Mouse (Mus musculus): ENCODE measurements at regions not wholly inside any gene's neighbourhood (a gene's known extent, or its start where the extent isn't known, plus 50 kb on each side); places are given as distances from the start of the nearest gene placed in this dataset.

DNA sequence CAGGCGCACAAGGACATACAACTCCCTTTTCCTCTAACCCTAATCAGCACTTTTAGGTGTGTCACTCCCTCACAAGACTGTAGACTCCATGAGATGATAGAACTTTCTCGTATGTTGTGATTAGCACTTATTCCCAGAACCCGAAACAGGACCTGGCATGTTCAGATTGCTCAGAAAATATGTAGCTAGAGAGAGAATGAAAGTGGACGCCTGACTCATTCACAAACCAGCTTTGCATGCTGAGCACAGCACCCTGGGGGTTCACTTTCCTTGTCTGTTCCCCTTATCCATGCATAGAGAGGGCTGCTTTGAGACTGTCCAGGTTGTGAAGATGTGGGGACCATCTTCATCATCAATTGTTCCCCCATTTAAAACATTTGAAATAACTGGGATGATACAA is 111.0 kb downstream of the Ankrd50 start:
- H3K9ac ChIP-seq: no peak overlapping the region
- DNase-seq (no peak), ATAC-seq (ENCODE audit: insufficient read depth) (no peak)
- H3K4me3 ChIP-seq (ENCODE audit: low read depth, low read length): no peak overlapping the region
- H3K9me3 ChIP-seq (ENCODE audit: low read depth, low read length): no peaks in the 10 kb centered on the region
- no peaks in the 10 kb centered on the region for H3K27me3 ChIP-seq (ENCODE audit: insufficient read depth, low read length)
- 86% methylated on average over 4 of the region's 4 CpGs for WGBS
- H3K4me2 ChIP-seq: no peak overlapping the region
- TF ChIP-seq CTCF (IDR thresholded peaks at IDR 0.05; ENCODE audit: low read depth): no peak
- no peaks in the 10 kb centered on the region for H3K36me3 ChIP-seq (ENCODE audit: insufficient read depth)
- no peak overlapping the region for H3K27ac ChIP-seq (ENCODE audit: low read depth)
- no peaks in the 10 kb centered on the region for H3K4me1 ChIP-seq (ENCODE audit: insufficient read depth)

DNA sequence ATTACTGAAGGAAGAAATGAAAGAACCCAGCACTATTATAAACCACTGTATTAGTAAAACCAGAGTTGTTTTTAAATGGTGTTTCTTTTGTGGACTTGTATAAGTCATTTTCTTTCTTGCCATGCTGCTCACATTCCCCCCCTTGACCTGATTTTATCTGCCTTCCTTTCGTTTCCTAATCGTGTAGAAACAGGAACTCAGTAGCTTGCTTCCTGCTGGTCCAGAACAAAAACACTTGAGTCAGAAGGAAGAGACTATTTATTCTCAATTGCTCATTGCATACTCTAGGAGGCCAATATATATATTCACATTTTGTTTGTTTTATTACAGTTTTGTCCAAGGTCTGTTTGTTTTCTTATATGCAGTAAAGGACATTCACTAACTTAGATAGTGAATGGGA is 112.9 kb downstream of the Ankrd50 start:
- no peak overlapping the region for H3K4me2 ChIP-seq
- no peaks in the 10 kb centered on the region for H3K4me1 ChIP-seq (ENCODE audit: insufficient read depth)
- no peaks in the 10 kb centered on the region for H3K27me3 ChIP-seq (ENCODE audit: insufficient read depth, low read length)
- TF ChIP-seq CTCF (IDR thresholded peaks at IDR 0.05; ENCODE audit: low read depth): no peak
- H3K36me3 ChIP-seq (ENCODE audit: insufficient read depth): no peaks in the 10 kb centered on the region
- WGBS: 16% methylated on average over 2 of the region's 2 CpGs
- DNase-seq: peak; percentile 39
- ATAC-seq (ENCODE audit: insufficient read depth): no peak
- H3K4me3 ChIP-seq (ENCODE audit: low read depth, low read length): no peak overlapping the region
- no peaks in the 10 kb centered on the region for H3K9me3 ChIP-seq (ENCODE audit: low read depth, low read length)
- no peak overlapping the region for H3K27ac ChIP-seq (ENCODE audit: low read depth)
- no peak overlapping the region for H3K9ac ChIP-seq

DNA sequence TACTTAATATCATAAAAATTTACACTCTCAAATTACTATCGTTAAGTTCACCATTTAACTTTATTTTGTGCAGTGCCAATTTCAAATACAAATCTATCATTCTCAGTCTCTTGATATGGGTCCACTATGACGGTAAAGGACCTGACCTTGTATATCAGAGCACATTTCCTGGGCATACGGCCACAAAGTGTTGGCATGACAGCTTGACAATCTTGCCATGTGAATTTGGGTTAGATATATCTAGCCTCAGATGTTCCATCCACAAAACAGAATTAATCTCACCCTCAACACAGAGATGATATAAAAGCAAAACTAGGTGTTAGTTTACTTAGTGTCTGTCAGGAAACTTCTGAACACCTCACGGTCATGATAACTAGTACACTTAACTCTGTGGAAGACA is 120.8 kb downstream of the Ankrd50 start:
- no peaks in the 10 kb centered on the region for H3K36me3 ChIP-seq (ENCODE audit: insufficient read depth)
- ATAC-seq (ENCODE audit: insufficient read depth): no peak
- 61% methylated on average over 4 of the region's 4 CpGs for WGBS
- no peak for TF ChIP-seq CTCF (IDR thresholded peaks at IDR 0.05; ENCODE audit: low read depth)
- no peak overlapping the region for H3K27ac ChIP-seq (ENCODE audit: low read depth)
- H3K4me2 ChIP-seq: no peak overlapping the region
- no peaks in the 10 kb centered on the region for H3K9me3 ChIP-seq (ENCODE audit: low read depth, low read length)
- 0 out of 2 replicates have a peak, but pooled peaks cover 3% of the 10 kb centered on the region for H3K4me1 ChIP-seq (ENCODE audit: insufficient read depth)
- no peak overlapping the region for H3K9ac ChIP-seq
- DNase-seq: no peak
- H3K27me3 ChIP-seq (ENCODE audit: insufficient read depth, low read length): no peaks in the 10 kb centered on the region
- H3K4me3 ChIP-seq (ENCODE audit: low read depth, low read length): no peak overlapping the region

DNA sequence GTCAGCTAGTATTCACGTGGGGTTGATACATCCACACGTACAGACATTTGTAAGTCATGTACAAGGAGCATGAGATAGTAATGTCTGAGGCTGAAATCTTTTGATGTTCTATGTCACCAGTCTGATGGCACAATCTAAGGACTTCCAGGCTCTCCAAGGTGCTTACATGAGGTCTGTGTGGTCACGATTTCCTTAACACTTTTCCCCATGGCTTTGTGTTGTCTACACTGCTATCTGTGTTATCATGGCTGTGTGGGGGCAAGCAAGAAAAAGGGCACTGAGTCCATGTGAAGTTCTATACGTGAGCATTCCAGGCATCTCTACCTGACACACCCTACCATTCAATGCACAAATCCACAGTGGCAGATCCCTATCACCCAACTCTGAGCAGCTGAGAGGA is 123.2 kb downstream of the Ankrd50 start:
- Histone ChIP-seq H3K4me1 (ENCODE audit: insufficient read depth) (peaks cover 7% of the 10 kb centered on the region), H3K4me3 (ENCODE audit: low read depth, low read length) (no peak overlapping the region), H3K4me2 (no peak overlapping the region), H3K9me3 (ENCODE audit: low read depth, low read length) (no peaks in the 10 kb centered on the region), H3K27ac (ENCODE audit: low read depth) (no peak overlapping the region), H3K9ac (no peak overlapping the region), H3K36me3 (ENCODE audit: insufficient read depth) (no peaks in the 10 kb centered on the region), H3K27me3 (ENCODE audit: insufficient read depth, low read length) (no peaks in the 10 kb centered on the region)
- DNase-seq: no peak
- 72% methylated on average over 4 of the region's 4 CpGs for WGBS
- no peak for ATAC-seq (ENCODE audit: insufficient read depth)
- TF ChIP-seq CTCF (IDR thresholded peaks at IDR 0.05; ENCODE audit: low read depth): no peak

DNA sequence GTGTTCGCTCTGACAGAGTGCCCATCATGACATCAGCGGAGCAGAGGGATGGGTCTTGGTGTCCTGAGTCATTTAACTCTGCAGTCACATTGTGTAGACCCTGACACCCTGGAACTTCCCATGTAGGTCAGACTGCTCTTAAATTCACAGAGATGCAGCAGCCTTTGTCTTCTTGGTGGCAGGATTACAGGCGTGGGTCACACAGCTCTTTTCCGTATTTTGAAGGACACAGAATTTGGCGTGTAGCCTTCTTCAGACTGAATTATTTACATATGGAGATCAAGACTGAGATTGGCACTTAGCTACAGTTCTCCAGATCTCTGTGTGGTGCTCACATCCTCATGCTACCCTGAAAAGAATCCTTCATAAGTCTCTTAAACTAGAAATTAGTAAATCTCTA is 123.7 kb downstream of the Ankrd50 start:
- DNase-seq (no peak), ATAC-seq (ENCODE audit: insufficient read depth) (no peak)
- Histone ChIP-seq H3K27ac (ENCODE audit: low read depth) (peak overlapping the region; percentile 27; the same call in 1 of the 2 replicates), H3K4me1 (ENCODE audit: insufficient read depth) (peaks cover 7% of the 10 kb centered on the region), H3K36me3 (ENCODE audit: insufficient read depth) (no peaks in the 10 kb centered on the region), H3K9me3 (ENCODE audit: low read depth, low read length) (no peaks in the 10 kb centered on the region), H3K9ac (no peak overlapping the region), H3K4me2 (no peak overlapping the region), H3K27me3 (ENCODE audit: insufficient read depth, low read length) (no peaks in the 10 kb centered on the region), H3K4me3 (ENCODE audit: low read depth, low read length) (no peak overlapping the region)
- 38% methylated on average over 5 of the region's 5 CpGs for WGBS
- no peak for TF ChIP-seq CTCF (IDR thresholded peaks at IDR 0.05; ENCODE audit: low read depth)

DNA sequence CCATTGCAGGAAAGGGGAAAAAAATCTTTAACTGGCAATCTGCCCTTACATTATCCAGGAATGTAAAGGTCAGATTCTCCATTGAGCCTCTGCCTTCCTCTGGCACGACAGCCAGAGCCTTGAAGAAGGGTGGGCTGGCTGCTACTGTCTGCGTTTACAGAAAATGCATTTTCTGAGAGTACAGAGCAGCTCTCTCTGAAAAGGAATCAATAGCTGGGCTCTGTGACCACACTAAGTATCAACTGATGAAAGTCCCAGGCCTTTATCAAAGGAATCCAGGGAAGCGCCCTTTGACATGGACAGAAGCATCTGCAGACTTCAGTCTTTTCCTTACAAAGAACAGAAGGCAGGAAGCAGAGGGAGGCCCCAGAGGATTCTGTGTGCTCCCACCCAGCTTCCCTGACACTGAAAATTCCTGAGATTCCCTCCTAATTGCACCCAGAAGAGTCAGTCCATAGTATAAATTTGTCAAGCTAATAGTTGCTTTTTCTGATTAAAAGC is 124.2 kb downstream of the Ankrd50 start:
- no peak overlapping the region for H3K4me3 ChIP-seq (ENCODE audit: low read depth, low read length)
- H3K9ac ChIP-seq: no peak overlapping the region
- no peak overlapping the region for H3K4me2 ChIP-seq
- no peaks in the 10 kb centered on the region for H3K9me3 ChIP-seq (ENCODE audit: low read depth, low read length)
- no peaks in the 10 kb centered on the region for H3K27me3 ChIP-seq (ENCODE audit: insufficient read depth, low read length)
- DNase-seq (peak; percentile 64), ATAC-seq (ENCODE audit: insufficient read depth) (no peak)
- peak overlapping the region; percentile 27; the same call in 1 of the 2 replicates for H3K27ac ChIP-seq (ENCODE audit: low read depth)
- 22% methylated on average over 3 of the region's 3 CpGs for WGBS
- TF ChIP-seq CTCF (IDR thresholded peaks at IDR 0.05; ENCODE audit: low read depth): no peak
- H3K4me1 ChIP-seq (ENCODE audit: insufficient read depth): peaks cover 7% of the 10 kb centered on the region
- no peaks in the 10 kb centered on the region for H3K36me3 ChIP-seq (ENCODE audit: insufficient read depth)

DNA sequence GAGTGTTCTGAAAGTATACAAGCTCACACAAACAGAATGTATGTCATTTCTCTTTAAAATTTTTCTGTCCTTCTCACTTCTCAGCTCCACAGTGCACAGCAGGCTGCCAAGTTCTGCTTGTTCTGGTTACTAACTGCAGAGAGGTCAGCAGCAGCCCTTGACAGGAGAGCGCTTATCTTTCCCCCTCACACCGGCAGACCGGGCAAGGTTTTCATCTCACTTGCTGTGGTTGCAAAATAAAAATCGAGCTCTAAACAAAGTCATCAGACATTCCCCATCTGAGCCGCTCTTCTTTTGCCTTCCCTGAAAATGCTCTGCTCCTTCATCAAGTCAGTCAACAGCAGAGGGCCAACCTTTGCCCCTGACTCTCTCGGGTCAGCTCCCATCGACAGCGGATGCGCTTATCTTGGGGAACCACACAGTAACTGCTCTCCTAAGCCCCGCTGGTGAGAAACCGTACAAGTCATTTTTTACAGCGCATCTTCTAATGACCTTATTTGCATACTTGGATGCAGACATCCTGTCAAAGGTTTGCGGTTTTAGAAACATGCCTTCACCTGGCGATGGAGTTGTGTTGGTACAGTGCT is 126.6 kb downstream of the Ankrd50 start:
- no peaks in the 10 kb centered on the region for H3K27me3 ChIP-seq (ENCODE audit: insufficient read depth, low read length)
- no peak for TF ChIP-seq CTCF (IDR thresholded peaks at IDR 0.05; ENCODE audit: low read depth)
- no peaks in the 10 kb centered on the region for H3K36me3 ChIP-seq (ENCODE audit: insufficient read depth)
- ATAC-seq (ENCODE audit: insufficient read depth) (no peak), DNase-seq (peak; percentile 46)
- H3K27ac ChIP-seq (ENCODE audit: low read depth): no peak overlapping the region
- 14% methylated on average over 14 of the region's 14 CpGs for WGBS
- peak overlapping the region; percentile 8; the same call in 1 of the 2 replicates for H3K4me2 ChIP-seq
- H3K4me3 ChIP-seq (ENCODE audit: low read depth, low read length): no peak overlapping the region
- H3K4me1 ChIP-seq (ENCODE audit: insufficient read depth): peaks cover 7% of the 10 kb centered on the region
- H3K9ac ChIP-seq: no peak overlapping the region; the same call in 1 of the 2 replicates
- no peaks in the 10 kb centered on the region for H3K9me3 ChIP-seq (ENCODE audit: low read depth, low read length)
